Mouse (Mus musculus): ENCODE measurements at regions not wholly inside any gene's neighbourhood (a gene's known extent, or its start where the extent isn't known, plus 50 kb on each side); places are given as distances from the start of the nearest gene placed in this dataset.
A peak's percentile ranks its signal among the peaks of the same experiment; 100 is the strongest.

DNA sequence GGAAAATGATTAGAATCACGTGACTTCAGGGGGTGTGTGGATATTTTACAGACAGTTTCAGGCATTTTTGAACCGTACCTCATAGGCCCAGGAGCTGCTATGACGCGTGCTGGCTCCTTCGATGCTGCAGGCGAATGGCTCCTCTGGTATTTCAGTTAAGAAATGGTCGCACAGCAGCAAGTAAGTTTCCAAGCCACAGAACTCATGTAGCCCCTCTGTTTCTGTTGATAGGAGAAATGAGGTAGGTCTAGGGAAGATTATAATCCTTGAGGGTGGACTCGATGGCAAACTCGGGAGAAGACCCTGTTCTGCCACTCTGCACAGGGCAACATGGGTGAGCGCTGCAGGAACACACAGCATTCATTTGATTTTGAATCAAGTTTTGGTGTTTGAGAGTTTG is 127.0 kb upstream of the Npvf start:
- 77% methylated on average over 10 of the region's 10 CpGs for WGBS
- no peak for ATAC-seq (ENCODE audit: insufficient number of reproducible peaks, insufficient read depth, low FRiP score, low TSS enrichment)
- H3K27ac ChIP-seq = no peak overlapping the region

DNA sequence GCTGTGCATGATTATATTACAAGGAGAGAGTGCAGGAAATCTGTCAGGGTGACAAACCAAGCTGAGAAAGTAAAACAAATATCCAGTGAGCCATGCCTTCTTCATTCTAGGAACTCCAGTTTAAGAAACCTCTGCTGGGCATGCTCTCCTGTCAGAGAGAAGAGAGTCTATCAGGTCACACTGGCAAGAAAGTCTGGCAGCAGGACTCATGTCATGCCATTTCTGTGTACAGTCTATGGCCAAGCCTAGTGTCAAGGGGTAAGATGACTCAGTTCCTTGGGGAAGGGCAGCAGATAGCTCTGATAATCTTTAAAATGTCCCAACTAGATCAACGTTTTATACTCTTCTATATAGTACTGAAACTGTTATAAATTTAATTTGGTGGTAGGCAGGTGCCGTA is 128.0 kb upstream of the Npvf start:
- no peak for ATAC-seq (ENCODE audit: insufficient number of reproducible peaks, insufficient read depth, low FRiP score, low TSS enrichment)
- H3K27me3 ChIP-seq = no peaks in the 10 kb centered on the region
- 79% methylated on average over 2 of the region's 2 CpGs for WGBS
- no peaks in the 10 kb centered on the region for H3K36me3 ChIP-seq
- no peaks in the 10 kb centered on the region for H3K9me3 ChIP-seq
- H3K4me1 ChIP-seq = peaks cover 12% of the 10 kb centered on the region
- H3K27ac ChIP-seq = no peak overlapping the region
- no peak overlapping the region for H3K4me2 ChIP-seq (replicated peaks)
- H3K9ac ChIP-seq = no peak overlapping the region
- no peak overlapping the region for H3K4me3 ChIP-seq

More for the DNA sequence above, 127.0 kb upstream of the Npvf start:
- Histone ChIP-seq H3K4me1 (peaks cover 19% of the 10 kb centered on the region), H3K9me3 (no peaks in the 10 kb centered on the region), H3K4me2 (replicated peaks) (no peak overlapping the region), H3K9ac (no peak overlapping the region), H3K27me3 (no peaks in the 10 kb centered on the region), H3K36me3 (no peaks in the 10 kb centered on the region), H3K4me3 (no peak overlapping the region)

DNA sequence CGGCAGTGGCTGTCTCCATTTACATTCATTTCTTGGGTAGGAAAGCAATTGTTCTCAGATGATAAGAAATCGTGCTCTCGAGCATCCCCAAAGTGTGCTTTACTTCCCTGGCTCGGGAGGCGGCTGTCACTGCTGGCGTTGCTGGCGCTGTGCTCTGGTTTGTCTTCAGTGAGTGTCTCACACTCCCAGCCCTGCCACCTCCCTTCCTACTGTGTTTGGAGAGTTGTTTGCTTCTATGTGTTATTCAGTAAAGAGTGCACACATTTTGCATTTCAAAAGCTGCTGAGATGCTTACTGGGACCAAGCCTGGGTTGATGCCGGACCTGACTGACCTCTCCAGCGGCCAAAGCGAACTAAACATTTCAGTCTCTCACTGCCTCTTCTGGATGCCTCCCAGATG is 129.3 kb upstream of the Npvf start:
- H3K9ac ChIP-seq = no peak overlapping the region
- ATAC-seq (ENCODE audit: insufficient number of reproducible peaks, insufficient read depth, low FRiP score, low TSS enrichment) = no peak
- H3K27me3 ChIP-seq = no peaks in the 10 kb centered on the region
- no peak overlapping the region for H3K4me2 ChIP-seq (replicated peaks)
- H3K4me3 ChIP-seq = no peak overlapping the region
- 81% methylated on average over 10 of the region's 10 CpGs for WGBS
- H3K36me3 ChIP-seq = no peaks in the 10 kb centered on the region
- peaks cover 6% of the 10 kb centered on the region; the same call in 1 of the 2 replicates for H3K4me1 ChIP-seq
- no peaks in the 10 kb centered on the region for H3K9me3 ChIP-seq
- H3K27ac ChIP-seq = no peak overlapping the region

DNA sequence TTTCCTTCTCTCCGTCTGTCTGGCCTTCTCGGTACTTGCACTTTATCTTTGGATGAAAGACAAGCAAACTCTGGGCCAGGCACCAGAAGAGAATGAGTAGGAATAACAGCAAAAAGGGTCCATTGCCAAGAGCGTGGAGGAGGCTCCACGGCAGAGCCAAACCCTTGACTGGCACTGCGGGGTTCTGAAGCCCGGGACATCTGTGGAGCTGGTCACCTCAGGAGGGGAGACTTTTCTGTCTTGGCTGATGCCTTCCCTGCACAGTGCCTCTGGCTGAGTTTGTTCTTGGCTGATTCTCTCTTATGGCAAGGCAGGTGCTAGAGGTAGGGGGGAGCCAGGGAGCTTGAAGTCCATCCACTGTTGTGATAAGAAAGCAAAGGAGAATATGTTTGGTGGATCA is 130.1 kb upstream of the Npvf start:
- Histone ChIP-seq H3K9ac (no peak overlapping the region), H3K4me2 (replicated peaks) (no peak overlapping the region), H3K27ac (no peak overlapping the region), H3K36me3 (no peaks in the 10 kb centered on the region), H3K4me1 (peaks cover 6% of the 10 kb centered on the region; the same call in 1 of the 2 replicates), H3K4me3 (no peak overlapping the region), H3K27me3 (no peaks in the 10 kb centered on the region), H3K9me3 (no peaks in the 10 kb centered on the region)
- no peak for ATAC-seq (ENCODE audit: insufficient number of reproducible peaks, insufficient read depth, low FRiP score, low TSS enrichment)
- 83% methylated on average over 6 of the region's 6 CpGs for WGBS

DNA sequence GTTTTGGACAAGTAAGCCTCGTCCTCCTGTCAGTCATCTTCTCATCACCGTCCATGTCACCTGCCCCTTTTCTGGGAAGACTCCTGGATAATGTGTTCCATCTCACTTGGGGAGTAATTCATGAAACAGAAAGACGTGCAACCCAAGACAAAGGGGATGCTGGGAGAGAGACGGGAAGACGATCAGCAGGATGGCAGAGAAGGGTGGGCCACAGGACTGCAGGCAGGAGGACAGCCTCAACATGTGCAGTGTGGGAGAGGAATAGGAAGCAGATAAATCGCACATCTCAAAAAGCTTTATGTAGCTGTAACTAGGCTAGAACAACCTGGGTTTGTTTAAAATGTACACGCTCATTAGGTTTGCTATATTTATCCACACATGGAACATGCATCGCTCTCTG is 133.4 kb upstream of the Npvf start:
- no peak for ATAC-seq (ENCODE audit: insufficient number of reproducible peaks, insufficient read depth, low FRiP score, low TSS enrichment)
- H3K27ac ChIP-seq = no peak overlapping the region
- no peak overlapping the region for H3K9ac ChIP-seq
- no peak overlapping the region for H3K4me2 ChIP-seq (replicated peaks)
- no peaks in the 10 kb centered on the region for H3K9me3 ChIP-seq
- WGBS = 90% methylated on average over 8 of the region's 8 CpGs
- H3K4me3 ChIP-seq = no peak overlapping the region
- no peaks in the 10 kb centered on the region for H3K27me3 ChIP-seq
- H3K4me1 ChIP-seq = peaks cover 3% of the 10 kb centered on the region; the same call in 1 of the 2 replicates
- no peaks in the 10 kb centered on the region for H3K36me3 ChIP-seq

DNA sequence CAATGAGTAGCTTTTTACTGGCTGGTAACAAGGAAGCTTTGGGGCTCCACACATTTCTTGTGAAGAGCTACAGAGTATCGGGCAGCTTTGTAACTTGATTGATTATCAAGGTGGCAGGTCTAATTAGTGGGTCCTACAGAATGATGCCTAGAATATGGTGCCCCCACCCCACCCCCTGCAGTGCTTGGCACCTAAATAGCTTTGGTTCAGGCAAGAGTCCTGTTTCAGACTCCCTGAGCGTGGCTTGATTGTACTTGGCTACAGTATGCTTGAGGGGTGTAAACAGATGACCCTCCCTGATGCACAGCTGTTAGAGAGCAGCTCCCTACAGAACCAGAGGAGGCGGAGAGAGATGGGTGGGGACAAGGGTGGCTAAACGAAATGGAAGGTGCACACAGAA is 145.7 kb upstream of the Npvf start:
- no peak overlapping the region for H3K9ac ChIP-seq
- H3K36me3 ChIP-seq = no peaks in the 10 kb centered on the region
- 81% methylated on average over 4 of the region's 4 CpGs for WGBS
- H3K4me3 ChIP-seq = no peak overlapping the region
- H3K4me1 ChIP-seq = peaks cover 10% of the 10 kb centered on the region
- no peak overlapping the region for H3K27ac ChIP-seq
- H3K4me2 ChIP-seq (replicated peaks) = no peak overlapping the region
- H3K27me3 ChIP-seq = no peaks in the 10 kb centered on the region
- no peak for ATAC-seq (ENCODE audit: insufficient number of reproducible peaks, insufficient read depth, low FRiP score, low TSS enrichment)
- H3K9me3 ChIP-seq = no peaks in the 10 kb centered on the region

DNA sequence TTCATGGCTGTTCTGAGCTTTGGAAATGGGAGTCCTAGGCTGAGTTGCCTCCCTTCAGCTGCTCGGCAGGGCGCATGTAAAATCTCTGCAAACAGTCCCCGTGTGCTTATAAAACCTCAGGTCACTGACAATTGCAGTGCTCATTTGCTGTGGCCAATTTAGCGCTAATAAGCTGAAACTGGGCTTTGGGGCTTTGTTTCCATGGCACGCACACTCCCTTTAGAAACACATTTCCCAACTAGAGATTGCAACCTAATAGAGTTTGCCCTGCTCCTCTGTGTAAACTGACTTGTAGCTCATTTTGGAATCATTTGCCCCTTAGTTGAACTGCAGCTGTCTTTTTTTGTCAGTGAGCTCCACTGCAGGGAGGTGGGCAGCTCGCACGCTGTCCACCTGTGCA is 148.7 kb upstream of the Npvf start:
- H3K27me3 ChIP-seq = no peaks in the 10 kb centered on the region
- peak overlapping the region; percentile 21; the same call in 1 of the 2 replicates for H3K9ac ChIP-seq
- H3K4me1 ChIP-seq = peaks cover 20% of the 10 kb centered on the region
- H3K9me3 ChIP-seq = no peaks in the 10 kb centered on the region
- H3K4me3 ChIP-seq = no peak overlapping the region
- 50% methylated on average over 7 of the region's 7 CpGs for WGBS
- ATAC-seq (ENCODE audit: insufficient number of reproducible peaks, insufficient read depth, low FRiP score, low TSS enrichment) = no peak
- H3K4me2 ChIP-seq (replicated peaks) = no peak overlapping the region
- H3K27ac ChIP-seq = peak overlapping the region; percentile 48; the same call in 1 of the 2 replicates
- no peaks in the 10 kb centered on the region for H3K36me3 ChIP-seq

DNA sequence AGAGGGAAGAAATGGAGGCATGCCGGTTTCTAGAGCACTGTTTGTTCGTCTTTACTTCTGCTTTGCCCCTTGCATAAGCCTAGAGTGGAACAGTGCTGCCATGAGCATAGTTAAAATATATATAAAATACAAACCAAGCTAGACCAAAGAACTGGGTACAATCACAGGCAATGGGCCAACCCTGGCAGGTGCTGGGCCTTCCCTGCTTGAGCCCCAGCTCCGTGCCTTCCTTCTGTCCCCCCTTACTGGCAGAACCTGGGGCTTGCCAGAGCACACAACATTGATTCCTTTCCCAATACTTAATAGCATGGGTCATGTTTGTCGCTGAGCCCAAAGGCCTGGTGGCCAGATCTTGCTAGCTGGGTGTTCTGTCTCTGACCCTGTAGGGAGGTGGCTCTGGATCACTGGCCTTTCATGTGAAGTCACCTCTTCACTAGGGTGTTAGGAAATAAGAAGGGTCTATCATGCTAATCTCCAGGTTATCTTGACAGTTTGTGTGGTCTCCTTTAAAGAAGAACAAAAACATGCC is 150.3 kb upstream of the Npvf start:
- Histone ChIP-seq H3K9ac (no peak overlapping the region), H3K27ac (no peak overlapping the region), H3K4me1 (peaks cover 30% of the 10 kb centered on the region), H3K36me3 (no peaks in the 10 kb centered on the region), H3K4me2 (replicated peaks) (no peak overlapping the region), H3K27me3 (no peaks in the 10 kb centered on the region), H3K4me3 (no peak overlapping the region), H3K9me3 (no peaks in the 10 kb centered on the region)
- WGBS = 84% methylated on average over 4 of the region's 4 CpGs
- ATAC-seq (ENCODE audit: insufficient number of reproducible peaks, insufficient read depth, low FRiP score, low TSS enrichment) = no peak

DNA sequence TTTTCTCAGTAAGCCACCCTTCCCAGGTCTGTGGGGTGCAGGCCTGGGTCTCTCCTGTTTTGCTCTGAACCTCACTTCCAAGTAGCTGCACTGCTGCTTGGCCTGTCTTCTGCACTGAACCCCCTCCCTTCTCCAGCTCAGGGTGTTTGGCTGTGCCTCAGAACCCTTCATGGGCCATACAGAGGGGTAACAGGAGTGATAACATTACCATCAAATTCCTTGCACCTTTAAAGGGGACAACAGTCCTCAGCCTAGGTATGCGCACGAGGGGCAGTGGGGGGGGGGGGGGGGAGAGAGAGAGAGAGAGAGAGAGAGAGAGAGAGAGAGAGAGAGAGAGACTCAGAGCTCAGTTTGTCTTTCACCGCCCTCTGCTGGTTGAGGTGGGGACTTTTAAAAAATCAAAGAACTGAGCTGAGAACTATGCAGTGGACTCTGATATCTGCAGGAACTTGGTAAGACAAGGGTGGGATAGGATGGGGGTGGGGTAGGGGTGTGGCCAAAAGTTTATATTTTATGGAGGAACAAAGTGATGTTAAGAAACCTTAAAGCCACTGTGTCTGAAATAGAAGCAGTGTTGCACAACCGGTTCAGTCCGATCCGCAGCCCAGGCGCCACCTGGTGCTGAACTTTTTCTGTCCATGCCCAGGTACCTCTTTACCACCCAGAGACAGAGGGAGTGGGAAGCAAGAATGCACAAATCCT is 152.3 kb upstream of the Npvf start:
- no peak; the same call in 1 of the 2 replicates for ATAC-seq (ENCODE audit: insufficient number of reproducible peaks, insufficient read depth, low FRiP score, low TSS enrichment)
- 16% methylated on average over 7 of the region's 7 CpGs for WGBS
- no peaks in the 10 kb centered on the region for H3K27me3 ChIP-seq

DNA sequence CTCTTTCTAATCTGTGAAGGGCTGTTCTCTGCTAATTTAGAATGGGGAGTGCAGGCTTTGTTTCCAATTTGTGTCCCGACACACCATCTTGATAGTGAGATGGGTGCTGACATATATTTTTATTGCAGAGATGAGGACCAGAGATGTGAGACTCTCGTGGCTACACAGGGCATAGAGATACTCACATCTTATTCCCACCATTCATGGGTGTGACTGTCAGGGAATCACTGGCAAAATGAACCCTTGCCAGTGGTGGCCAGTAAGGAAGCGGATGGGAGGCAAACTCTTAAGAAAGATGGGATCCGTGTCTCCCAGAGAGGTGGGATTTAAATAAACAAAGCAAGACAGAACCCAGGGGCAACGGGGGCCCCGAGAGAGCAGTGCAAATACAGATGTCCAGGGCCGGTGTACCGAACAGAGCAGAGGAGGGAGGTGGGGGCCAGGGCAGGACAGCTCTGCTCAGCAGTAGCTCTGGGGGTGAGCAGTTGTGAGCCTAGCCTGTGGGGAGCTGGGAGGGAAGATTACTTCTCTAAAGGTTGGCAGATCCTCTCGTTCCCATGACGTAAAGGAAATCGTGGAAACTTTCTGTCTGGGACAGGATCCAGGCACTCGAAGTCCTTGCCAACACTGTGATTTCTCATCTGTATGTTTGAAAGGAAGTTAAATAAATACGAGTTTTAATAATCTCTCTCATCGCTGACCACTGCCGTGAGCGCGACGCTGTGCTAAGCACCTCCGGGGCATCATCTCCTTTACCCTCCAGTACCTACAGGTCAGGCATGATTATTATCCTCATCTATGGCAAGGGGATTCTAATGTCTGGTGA is 153.2 kb upstream of the Npvf start:
- ATAC-seq (ENCODE audit: insufficient number of reproducible peaks, insufficient read depth, low FRiP score, low TSS enrichment) = peak; percentile 53; the same call in 1 of the 2 replicates

More for the DNA sequence above, 152.3 kb upstream of the Npvf start:
- Histone ChIP-seq H3K9me3 (no peaks in the 10 kb centered on the region), H3K4me2 (replicated peaks) (no peak overlapping the region), H3K27ac (peak overlapping the region; percentile 58), H3K36me3 (no peaks in the 10 kb centered on the region), H3K4me3 (no peak overlapping the region), H3K9ac (no peak overlapping the region), H3K4me1 (peaks cover 41% of the 10 kb centered on the region)

DNA sequence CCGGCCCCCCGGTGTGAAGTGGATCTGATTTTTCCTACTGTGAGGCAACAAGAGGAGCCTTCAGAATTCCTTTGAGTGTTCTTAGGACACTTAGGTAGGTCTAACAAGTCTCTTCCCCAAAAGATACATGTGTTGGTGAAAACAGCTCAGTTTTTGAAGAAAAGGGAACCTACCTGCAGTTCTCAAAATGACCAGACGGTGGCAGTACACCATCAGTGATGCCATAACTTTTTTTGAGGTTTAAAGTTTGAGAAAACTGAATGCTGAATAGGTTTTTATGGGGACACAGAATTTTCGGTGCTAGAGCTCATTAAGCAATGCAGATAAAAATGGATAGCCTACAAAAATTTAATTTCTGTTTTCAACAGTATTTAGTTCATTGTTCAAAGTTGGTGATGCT is 153.9 kb upstream of the Npvf start:
- ATAC-seq (ENCODE audit: insufficient number of reproducible peaks, insufficient read depth, low FRiP score, low TSS enrichment) = no peak
- no peak overlapping the region for H3K9ac ChIP-seq
- H3K36me3 ChIP-seq = no peaks in the 10 kb centered on the region
- H3K27ac ChIP-seq = peak overlapping the region; percentile 89
- WGBS = 12% methylated on average over 4 of the region's 4 CpGs
- H3K4me2 ChIP-seq (replicated peaks) = no peak overlapping the region
- H3K4me3 ChIP-seq = no peak overlapping the region
- peaks cover 44% of the 10 kb centered on the region for H3K4me1 ChIP-seq
- H3K9me3 ChIP-seq = no peaks in the 10 kb centered on the region
- H3K27me3 ChIP-seq = no peaks in the 10 kb centered on the region

More for the DNA sequence above, 153.2 kb upstream of the Npvf start:
- Histone ChIP-seq H3K4me1 (peaks cover 48% of the 10 kb centered on the region), H3K4me2 (replicated peaks) (no peak overlapping the region), H3K27me3 (no peaks in the 10 kb centered on the region), H3K9me3 (no peaks in the 10 kb centered on the region), H3K36me3 (no peaks in the 10 kb centered on the region), H3K9ac (no peak overlapping the region), H3K4me3 (no peak overlapping the region), H3K27ac (peak overlapping the region; percentile 58)
- WGBS = 55% methylated on average over 19 of the region's 19 CpGs
